Mouse (Mus musculus) forebrain, embryonic 16.5 days (tissue): ENCODE data around the gene Nepro. TPM values are rescaled to one million over a fixed set of nuclear protein-coding genes. Genes with fewer than 3 reads are reported as not detected.

Experiments
- ATAC-seq: fragments of 200-750 bp; cut with Nextera tagmentation; 2 replicates; pipeline ENCODE4 v1.8.0; 2017; ENCODE audit warnings: mild to moderate bottlenecking, moderate library complexity
- H3K27ac ChIP-seq: fragments of 300-500 bp; sonication (generic); 2 replicates; pipeline ENCODE4 v1.5.1; 2014; ENCODE audit warnings: low read length, control low read depth
- H3K27me3 ChIP-seq: fragments of 300-500 bp; sonication (generic); replicated peaks from 2 replicates; pipeline ENCODE4 v1.6.1; 2014; ENCODE audit warnings: low read length; ENCODE audit not compliant: control insufficient read depth, insufficient read depth
- H3K36me3 ChIP-seq: fragments of 300-500 bp; sonication (generic); 2 replicates; pipeline ENCODE4 v1.6.1; 2014; ENCODE audit not compliant: control insufficient read depth, insufficient read depth
- H3K4me1 ChIP-seq: fragments of 300-500 bp; sonication (generic); replicated peaks from 2 replicates; pipeline ENCODE4 v1.6.1; 2014; ENCODE audit warnings: low read length; ENCODE audit not compliant: control insufficient read depth, insufficient read depth
- H3K4me2 ChIP-seq: fragments of 300-500 bp; sonication (generic); 2 replicates; pipeline ENCODE4 v1.6.1; 2014; ENCODE audit warnings: mild to moderate bottlenecking, low read length, control low read depth
- H3K4me3 ChIP-seq: fragments of 300-500 bp; sonication (generic); replicated peaks from 2 replicates; pipeline ENCODE4 v1.5.1; 2014; ENCODE audit warnings: mild to moderate bottlenecking, low read length, control low read depth
- H3K9ac ChIP-seq: fragments of 300-500 bp; sonication (generic); replicated peaks from 2 replicates; pipeline ENCODE4 v1.6.1; 2014; ENCODE audit warnings: low read depth, low read length, control low read depth
- H3K9me3 ChIP-seq: fragments of 300-500 bp; sonication (generic); 2 replicates; pipeline ENCODE4 v1.6.1; 2016; ENCODE audit warnings: low read length; ENCODE audit not compliant: control insufficient read depth
- WGBS: fragments of 180-500 bp; shearing (Covaris S2); extraction: QIAGEN DNeasy Blood & Tissue Kit; methylation state at CpG from one replicate; pipeline ENCODE4 v1.1.7; 2014; 5-methylcytosine and 5-hydroxymethylcytosine counted together
- polyA plus RNA-seq: library from polyadenylated mRNA; unstranded; fragments of >200 nt; fragmentation: Nextera tagmentation; extraction: Ambion mirVana; gene quantifications from 2 replicates; pipeline ENCODE4 v1.2.1, GENCODE M21; 2015

Nepro gene
- polyA plus RNA-seq, 1 experiment from 2014 or later: 5.6 TPM

DNA sequence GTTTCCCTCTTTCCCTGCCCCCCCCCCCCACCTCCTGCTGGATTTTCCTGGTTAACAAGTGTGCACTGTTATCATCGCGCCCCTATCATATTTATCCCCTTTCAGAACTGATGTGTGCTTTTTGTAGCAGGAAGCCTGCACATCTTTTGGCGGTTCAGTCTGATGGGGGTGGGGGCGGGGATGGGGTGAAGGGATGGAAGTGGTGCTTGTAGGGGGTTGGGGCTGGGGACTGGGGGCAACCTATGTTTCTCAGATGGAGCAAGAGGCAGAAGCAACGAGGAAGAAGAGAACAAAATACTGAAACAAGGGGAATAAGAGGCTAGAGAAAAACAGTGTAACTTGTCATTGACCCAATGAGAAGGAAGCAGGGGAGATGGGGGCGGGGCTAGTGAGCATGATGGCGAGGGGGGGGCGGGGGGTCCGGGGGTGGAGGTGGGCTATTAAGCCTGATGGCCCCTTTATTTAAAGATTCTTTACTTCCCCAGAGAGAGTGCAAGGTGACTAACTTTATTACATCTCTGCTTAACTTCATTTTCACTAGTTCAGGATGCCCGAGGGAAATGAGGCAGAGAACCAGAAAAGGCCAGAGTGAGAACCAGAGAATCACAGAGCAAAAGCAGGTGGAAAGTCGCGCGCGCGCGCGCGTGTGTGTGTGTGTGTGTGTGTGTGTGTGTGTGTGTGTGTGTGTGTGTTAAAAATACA, 36.2 kb upstream of the Nepro start:
- H3K9me3 ChIP-seq: no peaks in the 10 kb centered on the region
- WGBS: under 1% methylated on average over 18 of the region's 18 CpGs
- H3K4me3 ChIP-seq: peak overlapping the region; percentile 29
- H3K4me2 ChIP-seq: peak overlapping the region; percentile 50
- peak overlapping the region; percentile 41 for H3K9ac ChIP-seq
- H3K36me3 ChIP-seq: no peaks in the 10 kb centered on the region
- ATAC-seq: no peak
- no peaks in the 10 kb centered on the region for H3K27me3 ChIP-seq
- H3K4me1 ChIP-seq: peaks cover 39% of the 10 kb centered on the region
- peak overlapping the region; percentile 46 for H3K27ac ChIP-seq

DNA sequence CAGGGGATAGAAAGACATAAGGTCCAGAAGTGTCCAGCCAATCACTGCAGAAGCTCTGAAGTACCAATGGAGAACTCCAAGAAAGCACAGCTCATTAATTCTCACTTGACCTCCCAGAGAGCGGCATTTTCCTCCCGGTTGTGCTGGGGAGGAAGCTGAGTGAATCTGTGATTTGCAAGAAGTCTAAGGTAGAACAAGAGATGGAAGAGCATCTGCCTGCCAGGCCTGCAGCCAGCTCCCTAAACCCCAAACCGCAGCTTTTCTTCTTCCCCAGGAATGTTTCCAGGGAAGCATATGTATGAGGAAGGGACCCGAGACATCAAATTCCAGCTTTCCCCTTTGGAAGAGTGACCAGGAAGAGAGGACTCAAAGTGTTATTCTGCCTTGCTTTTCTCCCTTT, 35.6 kb upstream of the Nepro start:
- H3K4me2 ChIP-seq: peak overlapping the region; percentile 50
- H3K36me3 ChIP-seq: no peaks in the 10 kb centered on the region
- peaks cover 39% of the 10 kb centered on the region for H3K4me1 ChIP-seq
- no peaks in the 10 kb centered on the region for H3K9me3 ChIP-seq
- H3K27ac ChIP-seq: peak overlapping the region; percentile 53
- ATAC-seq: no peak
- WGBS: 3% methylated on average over 4 of the region's 4 CpGs
- no peaks in the 10 kb centered on the region for H3K27me3 ChIP-seq
- H3K9ac ChIP-seq: peak overlapping the region; percentile 22; the same call in 1 of the 2 replicates
- H3K4me3 ChIP-seq: no peak overlapping the region

DNA sequence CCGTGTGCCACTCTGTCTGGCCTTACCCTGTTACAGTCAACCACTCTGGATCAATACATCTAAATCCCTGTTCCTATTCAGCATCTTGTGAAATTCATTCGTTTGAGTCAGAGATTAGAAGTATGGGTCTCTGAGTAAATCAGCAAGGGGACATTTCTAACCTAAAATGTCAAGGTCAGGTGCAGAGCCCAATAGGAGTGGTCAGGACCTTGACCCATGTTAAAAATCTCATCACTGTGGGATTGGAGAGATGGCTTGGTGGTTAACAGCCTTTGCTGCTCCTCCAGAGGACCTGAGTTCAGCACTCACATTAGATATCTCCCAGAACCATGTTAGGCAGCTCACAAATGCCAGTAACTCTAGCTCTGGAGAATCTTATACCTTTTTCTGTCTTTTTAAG, 33.6 kb upstream of the Nepro start:
- no peaks in the 10 kb centered on the region for H3K27me3 ChIP-seq
- WGBS: 75% methylated on average over 2 of the region's 2 CpGs
- H3K36me3 ChIP-seq: no peaks in the 10 kb centered on the region
- no peak overlapping the region for H3K9ac ChIP-seq
- peaks cover 32% of the 10 kb centered on the region for H3K4me1 ChIP-seq
- H3K4me2 ChIP-seq: no peak overlapping the region
- no peak overlapping the region for H3K4me3 ChIP-seq
- H3K9me3 ChIP-seq: no peaks in the 10 kb centered on the region
- no peak for ATAC-seq
- H3K27ac ChIP-seq: no peak overlapping the region

DNA sequence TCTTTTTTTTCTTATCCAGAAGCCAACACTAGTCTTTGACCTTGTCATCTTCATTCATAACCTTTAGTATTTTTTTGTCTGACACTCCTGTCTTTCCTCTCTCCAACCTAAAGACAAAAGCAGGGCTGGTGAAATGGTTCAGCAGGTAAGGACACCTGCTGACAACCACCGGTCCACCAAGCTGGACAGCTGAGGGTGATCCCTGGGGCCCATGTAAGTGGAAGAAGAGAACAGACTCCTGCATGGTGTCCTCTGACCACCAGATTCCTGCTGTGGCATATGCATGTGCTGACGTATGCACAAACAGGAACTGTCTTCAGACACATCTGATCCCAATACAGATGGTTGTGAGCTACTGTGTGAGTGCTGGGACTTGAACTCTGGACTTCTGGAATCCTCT, 33.0 kb upstream of the Nepro start:
- H3K27me3 ChIP-seq: no peaks in the 10 kb centered on the region
- WGBS: 50% methylated on average over 2 of the region's 2 CpGs
- no peak overlapping the region for H3K4me3 ChIP-seq
- H3K4me1 ChIP-seq: peaks cover 32% of the 10 kb centered on the region
- H3K36me3 ChIP-seq: no peaks in the 10 kb centered on the region
- H3K9ac ChIP-seq: no peak overlapping the region
- no peak for ATAC-seq
- H3K4me2 ChIP-seq: no peak overlapping the region
- H3K9me3 ChIP-seq: no peaks in the 10 kb centered on the region
- H3K27ac ChIP-seq: no peak overlapping the region; the same call in 1 of the 2 replicates

DNA sequence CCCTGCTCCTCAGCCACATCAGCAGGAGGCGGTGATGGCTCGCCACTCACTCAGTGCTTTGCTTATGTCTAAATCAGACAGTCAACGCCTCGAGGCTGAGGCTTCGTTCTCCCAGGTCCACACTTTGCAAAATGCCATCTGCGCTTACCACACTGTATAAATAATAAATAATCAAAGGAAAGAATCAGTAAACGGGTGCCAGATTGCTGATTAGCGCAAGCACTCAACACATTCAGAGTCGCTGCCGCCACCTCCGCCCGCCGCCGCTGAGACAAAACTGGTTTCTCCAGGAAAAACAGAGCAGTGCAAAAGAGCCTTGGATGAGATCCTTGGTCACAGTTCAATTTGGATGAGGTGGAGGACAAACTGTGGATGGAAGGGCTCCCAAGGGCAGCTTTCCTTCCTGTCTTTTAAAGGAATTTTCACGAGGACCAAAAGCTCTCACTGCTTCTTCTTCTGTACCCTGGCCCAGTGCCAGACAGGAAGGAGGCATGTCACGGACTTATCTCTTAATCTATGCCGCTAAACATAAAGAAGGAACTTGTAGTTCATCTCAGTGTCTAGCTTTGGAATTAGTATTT, 32.5 kb upstream of the Nepro start:
- peak overlapping the region; percentile 43 for H3K4me2 ChIP-seq
- WGBS: 33% methylated on average over 17 of the region's 17 CpGs
- H3K4me1 ChIP-seq: peaks cover 32% of the 10 kb centered on the region
- H3K9ac ChIP-seq: no peak overlapping the region
- no peaks in the 10 kb centered on the region for H3K36me3 ChIP-seq
- peak; percentile 76 for ATAC-seq
- peak overlapping the region; percentile 75 for H3K27ac ChIP-seq
- no peaks in the 10 kb centered on the region for H3K27me3 ChIP-seq
- H3K9me3 ChIP-seq: no peaks in the 10 kb centered on the region
- H3K4me3 ChIP-seq: no peak overlapping the region; the same call in 1 of the 2 replicates

DNA sequence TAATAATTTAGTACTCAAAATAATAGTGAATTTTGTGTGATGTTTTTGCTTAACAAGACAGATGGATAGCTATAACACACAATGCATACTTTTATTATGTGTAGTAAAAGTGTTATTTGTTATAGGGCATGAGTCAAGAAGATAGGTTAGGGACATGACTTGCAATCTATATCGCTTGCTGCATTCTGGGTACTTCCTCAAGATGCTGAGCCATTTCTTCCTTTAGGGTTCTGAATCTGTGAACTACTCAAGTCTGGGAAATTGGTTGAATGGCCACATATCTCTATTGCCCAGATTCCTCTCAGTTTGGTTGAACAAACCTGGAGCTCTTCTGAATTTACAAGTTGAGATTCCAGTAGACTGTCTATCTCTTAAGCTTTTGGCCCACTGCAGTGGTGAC, 31.6 kb upstream of the Nepro start:
- Histone ChIP-seq H3K9ac (no peak overlapping the region), H3K27me3 (no peaks in the 10 kb centered on the region), H3K27ac (no peak overlapping the region), H3K36me3 (no peaks in the 10 kb centered on the region), H3K9me3 (no peaks in the 10 kb centered on the region), H3K4me1 (peaks cover 23% of the 10 kb centered on the region), H3K4me3 (no peak overlapping the region), H3K4me2 (no peak overlapping the region)
- ATAC-seq: no peak
- 97% methylated on average over 1 of the region's 1 CpGs for WGBS

DNA sequence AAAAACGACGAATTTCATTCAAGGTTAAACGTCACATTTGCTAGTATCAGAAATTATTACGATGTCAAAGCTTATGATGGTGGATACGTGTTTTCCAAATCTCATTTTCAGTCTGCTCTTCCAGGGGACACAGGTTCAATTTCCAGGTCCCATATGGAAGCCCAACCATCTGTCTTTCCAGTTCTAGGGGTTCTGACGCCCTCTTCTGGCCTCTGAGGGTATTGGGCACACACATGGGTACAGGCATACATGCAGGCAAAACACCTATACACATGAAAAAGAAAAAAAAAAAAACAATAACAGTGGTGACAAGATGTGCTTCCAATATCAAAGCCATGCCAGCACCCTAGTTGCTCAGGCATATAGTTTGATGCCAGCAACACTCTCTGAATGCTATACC, 30.4 kb upstream of the Nepro start:
- H3K4me3 ChIP-seq: no peak overlapping the region
- peaks cover 12% of the 10 kb centered on the region for H3K4me1 ChIP-seq
- no peak for ATAC-seq
- H3K9ac ChIP-seq: no peak overlapping the region
- 76% methylated on average over 6 of the region's 6 CpGs for WGBS
- H3K4me2 ChIP-seq: no peak overlapping the region
- H3K27me3 ChIP-seq: no peaks in the 10 kb centered on the region
- no peak overlapping the region for H3K27ac ChIP-seq
- no peaks in the 10 kb centered on the region for H3K9me3 ChIP-seq
- no peaks in the 10 kb centered on the region for H3K36me3 ChIP-seq

DNA sequence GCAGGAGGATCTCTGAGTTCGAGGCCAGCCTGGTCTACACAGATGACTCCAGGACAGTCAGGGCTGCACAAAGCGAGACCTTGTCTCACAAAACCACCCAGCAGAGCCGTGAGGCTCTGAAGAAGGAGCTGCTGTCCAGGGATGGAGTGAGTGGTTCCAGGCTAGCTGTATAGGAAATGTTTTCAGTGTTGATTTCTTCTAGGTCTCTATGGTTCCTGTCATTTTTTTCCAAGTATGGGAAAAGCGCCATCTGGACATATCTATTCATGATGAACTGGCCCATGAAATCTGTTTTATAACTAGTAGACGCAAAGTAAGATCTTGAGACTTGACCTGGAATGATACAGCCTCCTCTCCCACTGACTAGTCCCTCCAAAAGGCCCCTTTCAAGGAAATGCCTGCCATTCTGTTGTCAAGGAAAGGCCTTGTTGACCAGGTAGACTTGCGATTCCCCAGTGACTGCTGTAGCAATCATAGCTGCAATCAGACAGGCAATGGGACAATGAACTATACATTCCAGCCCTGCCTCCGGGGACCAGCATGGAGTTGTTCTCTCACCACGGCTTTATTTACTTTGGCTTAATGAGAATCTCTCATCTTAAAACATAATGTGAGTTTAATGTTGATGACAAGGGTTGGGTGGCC, 28.8 kb upstream of the Nepro start:
- H3K36me3 ChIP-seq: no peaks in the 10 kb centered on the region
- H3K27me3 ChIP-seq: no peaks in the 10 kb centered on the region
- no peak overlapping the region for H3K4me2 ChIP-seq
- peaks cover 8% of the 10 kb centered on the region for H3K4me1 ChIP-seq
- ATAC-seq: no peak
- H3K9me3 ChIP-seq: no peaks in the 10 kb centered on the region
- no peak overlapping the region for H3K4me3 ChIP-seq
- H3K27ac ChIP-seq: no peak overlapping the region
- WGBS: 83% methylated on average over 8 of the region's 8 CpGs
- H3K9ac ChIP-seq: no peak overlapping the region

DNA sequence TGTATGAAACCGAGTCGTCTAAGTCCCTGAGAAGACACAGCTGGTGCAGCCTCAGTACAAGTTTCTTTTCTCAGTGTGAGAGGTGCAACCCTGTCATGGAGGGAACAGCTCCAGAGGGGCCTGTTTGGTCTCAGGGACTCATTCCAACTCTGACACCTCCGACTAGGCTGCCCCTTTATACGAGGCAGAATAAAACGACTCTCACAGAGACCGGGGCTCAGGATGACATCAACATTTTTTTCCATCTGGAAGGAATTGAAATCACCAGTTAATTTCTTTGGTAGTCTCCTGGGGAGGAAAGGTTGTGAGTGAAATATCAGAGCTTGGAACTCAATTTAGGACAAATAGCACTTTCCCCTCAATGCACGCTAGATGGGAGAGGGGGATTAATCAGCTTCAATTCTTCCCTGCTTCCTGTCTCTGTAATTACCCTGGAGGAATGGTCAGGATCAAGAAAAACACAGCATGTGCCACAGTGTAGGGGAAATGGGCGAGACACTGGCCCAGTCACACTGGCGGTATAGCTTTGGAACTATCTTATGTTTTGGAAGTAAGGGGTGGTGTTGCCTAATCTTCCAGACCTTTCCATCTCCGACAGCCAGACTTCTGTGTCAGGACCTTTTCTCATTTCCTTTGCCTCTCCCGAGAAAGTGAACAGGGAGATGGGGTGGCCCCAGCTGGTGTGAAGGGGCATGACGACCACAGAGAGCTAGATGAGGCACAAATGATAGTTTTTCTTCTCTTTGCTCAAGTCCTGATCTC, 28.1 kb upstream of the Nepro start:
- no peak overlapping the region for H3K27ac ChIP-seq
- H3K9me3 ChIP-seq: no peaks in the 10 kb centered on the region
- ATAC-seq: peak; percentile 62
- no peak overlapping the region for H3K4me3 ChIP-seq
- H3K4me1 ChIP-seq: peaks cover 7% of the 10 kb centered on the region
- H3K9ac ChIP-seq: no peak overlapping the region
- H3K4me2 ChIP-seq: no peak overlapping the region
- H3K36me3 ChIP-seq: no peaks in the 10 kb centered on the region
- no peaks in the 10 kb centered on the region for H3K27me3 ChIP-seq
- WGBS: 27% methylated on average over 12 of the region's 12 CpGs
